Mouse (Mus musculus): ENCODE results near the gene Zfp536.

DNA sequence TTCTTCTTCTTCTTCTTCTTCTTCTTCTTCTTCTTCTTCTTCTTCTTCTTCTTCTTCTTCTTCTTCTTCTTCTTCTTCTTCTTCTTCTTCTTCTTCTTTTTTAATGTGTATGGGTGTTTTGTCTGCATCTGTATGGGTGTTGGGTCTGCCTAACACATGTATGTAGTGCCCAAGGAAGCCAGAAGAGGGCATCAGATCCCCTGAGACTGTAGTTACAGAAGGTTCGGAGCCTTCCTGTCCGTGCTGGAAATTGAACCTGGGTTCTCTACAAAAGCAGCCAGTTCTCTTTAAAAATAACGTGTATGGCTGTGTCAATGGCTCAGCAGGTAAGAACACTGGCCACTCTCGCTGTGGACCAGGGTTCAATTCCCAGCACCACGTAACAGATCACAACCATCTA lies 167.0 kb downstream of the Zfp536 start:
- TF ChIP-seq CTCF (IDR thresholded peaks at IDR 0.05; ENCODE audit: low read depth, low read length) (no peak), POLR2A (IDR thresholded peaks at IDR 0.05; ENCODE audit: borderline replicate concordance, low read depth, low read length) (no peak)

All from bone marrow macrophage, adult 2 months (primary cell).